Mouse (Mus musculus) gastrocnemius, postnatal 4 days (tissue): Measurements from ENCODE around the gene Fam216b. TPM values are rescaled to one million over a fixed set of nuclear protein-coding genes. Genes with fewer than 3 reads are reported as not detected.

Experiments
- DNase-seq, 2 experiments: peaks; one replicate each; pipeline ENCODE4 v3.0.0; 2021 to 2022; ENCODE audit warnings: low spot score in 2 of 2, mixed read lengths in 2 of 2
- total RNA-seq, 2 experiments: library from RNA; stranded (reverse); gene quantifications; 2 replicates each; pipeline ENCODE4 v1.2.3; 2021

The Fam216b gene
- total RNA-seq, 2 experiments from 2014 or later: not detected

DNA sequence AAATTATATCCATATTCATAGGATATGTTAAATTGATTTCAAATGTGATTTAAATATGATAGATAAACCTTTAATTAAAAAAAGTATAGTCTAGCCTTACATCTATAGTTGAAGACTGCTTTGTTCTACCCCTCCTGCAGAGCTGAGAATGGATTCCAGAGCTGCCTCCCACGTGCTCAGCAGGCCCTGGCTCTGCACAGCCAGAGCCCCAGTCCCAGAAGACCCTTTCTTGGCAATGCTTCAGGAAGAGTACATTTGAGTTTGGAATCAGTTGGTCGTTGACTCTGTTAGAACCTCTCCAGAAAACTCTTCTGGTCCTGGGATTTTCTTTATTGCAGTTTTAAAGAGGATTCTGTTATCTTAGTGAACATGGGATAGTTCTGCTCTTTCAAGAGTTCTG is 45.7 kb downstream of the Fam216b start:
- no peak for DNase-seq

DNA sequence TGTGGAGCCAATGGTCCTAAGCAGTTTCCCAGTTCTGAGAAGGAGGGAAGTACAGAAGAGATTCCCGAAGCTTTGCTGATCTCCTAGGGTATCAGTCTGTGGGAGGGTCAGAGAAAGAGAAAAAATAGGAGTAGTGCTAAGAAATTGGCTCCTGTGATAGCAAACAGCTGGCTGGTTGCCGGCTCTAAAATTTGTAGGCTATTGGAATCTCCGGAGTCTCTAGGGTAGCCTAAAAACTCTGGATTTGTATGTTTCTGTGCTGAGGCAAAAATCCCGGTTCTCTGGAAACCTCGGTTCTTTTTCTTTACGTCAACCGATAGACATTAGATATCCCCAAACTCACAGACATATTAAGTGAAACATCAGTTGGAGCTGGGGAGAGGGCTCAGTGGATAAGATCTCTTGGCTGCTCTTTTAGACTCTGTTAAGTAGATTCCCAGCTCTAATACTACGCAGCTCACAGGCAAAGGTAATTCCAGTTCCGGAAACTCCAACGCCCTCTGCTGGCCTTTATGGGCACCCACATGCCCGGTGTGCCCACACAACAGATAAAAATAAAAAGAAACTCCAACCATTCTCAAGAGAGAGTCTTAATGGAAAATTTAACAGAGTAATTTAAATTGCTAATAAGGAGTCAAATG is 46.8 kb downstream of the Fam216b start:
- peak in 1 of 2 experiments; percentile 54 for DNase-seq

DNA sequence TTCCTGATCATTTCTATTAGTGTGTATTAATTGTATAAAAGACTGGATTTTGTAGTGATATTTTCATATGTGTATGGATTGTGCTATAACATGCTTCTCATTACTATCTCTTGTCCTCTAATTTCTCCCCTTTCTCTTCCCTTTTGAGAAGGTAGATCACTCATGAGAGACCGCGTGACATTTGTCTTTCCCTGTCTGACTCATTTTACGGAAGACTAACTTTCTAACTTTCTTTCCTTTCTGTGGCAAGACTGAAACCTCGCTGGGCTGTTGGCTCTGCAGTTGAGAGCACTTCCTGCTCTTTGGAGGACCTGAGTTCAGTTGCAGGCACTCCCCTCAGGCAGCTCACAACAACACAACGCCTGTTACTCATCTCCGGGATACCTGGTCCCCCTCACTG is 48.2 kb downstream of the Fam216b start:
- DNase-seq: no peak

DNA sequence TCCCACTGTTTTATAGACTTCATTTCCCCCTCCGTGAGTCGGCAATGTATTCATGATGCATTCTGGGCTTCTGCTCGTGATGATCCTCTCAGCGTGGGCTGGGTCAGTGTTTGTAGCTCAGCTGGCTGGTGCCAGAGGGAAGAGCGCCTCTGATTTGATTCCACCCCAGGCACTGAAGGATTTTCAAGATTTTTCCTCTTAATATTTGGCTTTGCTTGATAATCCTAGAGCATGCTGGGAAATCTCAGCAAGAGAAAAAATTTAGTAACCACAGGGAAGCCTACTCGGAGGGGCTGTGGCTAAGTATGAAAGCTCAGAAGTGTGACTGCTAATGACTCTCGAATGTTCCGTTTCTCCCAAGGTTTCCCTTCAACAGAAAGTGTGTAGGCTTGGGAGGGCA is 49.9 kb downstream of the Fam216b start:
- peak in 1 of 2 experiments; percentile 24 for DNase-seq

Other genes starting within 250 kb of the Fam216b start
- gene Dnajc15, start 213.9 kb downstream of the Fam216b start, total RNA-seq: 10 to 100 TPM; 67.3 to 81.2 TPM
- gene Epsti1, start 184.8 kb downstream of the Fam216b start, total RNA-seq: under 1 TPM; 0.44 to 0.78 TPM
- gene Tnfsf11, start 219.0 kb upstream of the Fam216b start, total RNA-seq: not detected